Mouse (Mus musculus): ENCODE measurements around the gene Oxct2b. TPM values are rescaled to one million over a fixed set of nuclear protein-coding genes. Genes with fewer than 3 reads are reported as not detected.
"Not testable (repeated sequence)": the region's sequence is repeated elsewhere in the genome, so short reads cannot be mapped to it uniquely, and the experiment has no call there.

Oxct2b gene
- not detected in 2 replicates for total RNA-seq (2015; ENCODE audit: low replicate concordance)
- total RNA-seq (2017; ENCODE audit: low replicate concordance): 1.5 TPM in 1 of 2 replicates, not detected in the other

DNA sequence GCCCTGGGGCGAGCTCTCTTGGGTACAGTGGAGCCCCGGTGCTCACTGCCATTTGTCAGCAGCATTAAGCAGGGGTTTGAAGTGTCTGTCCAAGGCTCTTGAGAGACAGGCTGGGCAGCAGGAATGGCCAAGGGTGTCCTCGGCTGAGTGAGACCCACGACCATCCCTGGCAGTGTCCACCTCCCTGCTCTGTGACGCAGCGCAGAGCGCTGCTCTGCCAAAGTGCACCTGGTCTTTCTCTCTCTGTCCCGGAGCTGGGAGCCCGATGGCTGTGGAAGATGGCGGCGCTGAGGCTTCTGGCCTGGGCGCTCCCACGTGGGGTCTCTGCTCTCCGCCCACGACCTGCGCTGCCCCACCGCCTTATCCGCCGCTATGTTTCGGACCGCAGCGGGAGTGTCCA is at the start of gene Oxct2b:
Gene Oxct2b (plus strand): TSS at position 256 of the 400 bp plus-strand sequence.
- ATAC-seq (replicated peaks; ENCODE audit: low FRiP score, poor library complexity, severe bottlenecking): no peak

DNA sequence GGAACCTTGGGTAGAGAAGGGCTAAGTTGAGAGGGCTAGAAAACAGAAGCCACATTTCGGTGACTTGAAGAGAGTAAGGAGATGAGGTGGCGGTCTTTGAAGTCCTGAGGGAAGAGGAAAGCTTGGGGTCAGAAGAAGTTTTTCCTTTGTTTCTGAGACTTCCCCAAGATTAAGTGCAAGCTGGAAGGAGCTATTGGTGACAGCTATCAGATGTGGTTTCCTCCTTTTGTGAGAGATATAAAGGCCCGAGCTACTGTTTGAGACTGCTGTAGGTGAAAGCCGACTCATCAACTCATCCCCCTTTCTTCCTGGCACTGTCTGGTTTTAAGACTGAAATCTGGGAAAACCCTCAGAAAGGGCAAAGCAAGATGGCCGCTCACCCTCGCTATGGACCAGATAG is 47.4 kb upstream of the Oxct2b start:
- ATAC-seq (replicated peaks; ENCODE audit: low FRiP score, poor library complexity, severe bottlenecking): no peak

DNA sequence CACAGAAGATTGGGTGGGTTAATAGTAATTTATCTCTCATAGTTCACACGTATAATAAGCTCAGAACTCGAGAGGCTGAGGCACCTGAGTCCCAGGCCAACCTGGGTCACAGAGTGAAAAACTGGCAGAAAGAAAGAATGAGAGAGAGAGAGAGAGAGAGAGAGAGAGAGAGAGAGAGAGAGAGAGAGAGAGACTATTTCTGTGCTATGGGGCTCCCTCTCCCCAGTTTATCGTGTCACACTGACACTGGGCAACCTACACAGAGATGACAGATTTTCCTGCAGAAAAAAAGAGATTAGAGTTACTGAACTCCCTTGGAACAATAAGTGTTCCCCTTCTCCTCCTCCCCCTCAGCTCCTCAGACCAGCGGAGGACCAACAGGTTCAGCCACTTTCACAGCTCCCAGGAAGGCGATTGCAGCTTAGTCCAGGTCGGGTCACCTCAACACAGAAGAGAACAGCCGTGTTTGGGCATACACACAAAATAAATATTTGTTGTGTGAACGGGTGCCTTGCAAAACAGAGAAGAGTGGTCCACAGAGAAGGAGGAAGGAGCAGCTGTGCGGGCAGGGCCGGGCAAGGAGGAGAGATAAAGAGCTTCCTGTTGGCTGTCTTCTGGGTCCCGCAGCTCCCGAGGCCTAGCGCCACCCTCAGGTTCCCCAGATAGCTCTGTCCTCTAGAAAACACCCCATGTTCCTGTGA is 44.6 kb upstream of the Oxct2b start:
- ATAC-seq (replicated peaks; ENCODE audit: low FRiP score, poor library complexity, severe bottlenecking): peak; percentile 91

DNA sequence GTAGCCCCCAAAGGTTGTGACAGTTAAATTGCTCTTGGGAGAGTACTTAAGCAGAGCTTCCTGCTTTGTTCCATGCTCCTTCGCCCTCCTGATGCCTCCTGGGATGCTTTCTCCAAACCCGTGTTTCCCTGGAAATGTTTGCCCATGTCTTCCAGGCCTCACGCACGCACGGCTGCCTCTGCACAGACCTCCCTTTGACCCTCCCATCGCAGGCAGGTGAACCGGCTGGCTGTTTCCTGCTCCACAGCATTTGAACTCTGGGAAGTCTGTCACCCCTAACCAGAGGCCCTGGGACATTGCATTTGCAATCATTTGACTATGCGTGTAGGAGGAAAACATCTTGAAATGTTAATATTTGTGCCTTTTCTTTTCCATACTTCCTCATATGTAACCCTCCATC is 39.1 kb upstream of the Oxct2b start:
- no peak for ATAC-seq (replicated peaks; ENCODE audit: low FRiP score, poor library complexity, severe bottlenecking)

DNA sequence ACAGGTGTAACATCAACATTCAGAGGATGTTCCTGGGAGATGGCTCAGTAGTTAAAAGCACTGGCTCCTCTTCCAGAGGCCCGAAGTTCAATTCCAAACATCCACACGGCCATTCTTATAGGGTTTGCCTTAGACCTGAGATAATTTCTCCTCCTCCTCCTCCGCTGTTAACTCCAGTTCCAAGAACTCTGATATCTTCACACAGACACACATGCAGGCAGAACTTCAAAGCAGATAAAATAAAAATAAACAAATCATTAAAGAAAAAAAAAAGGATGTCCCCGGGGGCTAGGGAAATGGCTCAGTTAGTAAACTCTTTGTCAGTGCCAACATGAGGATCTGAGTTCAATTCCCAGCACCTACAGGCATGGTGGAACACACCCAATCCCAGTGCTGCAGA is 37.8 kb upstream of the Oxct2b start:
- peak; percentile 54 for ATAC-seq (replicated peaks; ENCODE audit: low FRiP score, poor library complexity, severe bottlenecking)

DNA sequence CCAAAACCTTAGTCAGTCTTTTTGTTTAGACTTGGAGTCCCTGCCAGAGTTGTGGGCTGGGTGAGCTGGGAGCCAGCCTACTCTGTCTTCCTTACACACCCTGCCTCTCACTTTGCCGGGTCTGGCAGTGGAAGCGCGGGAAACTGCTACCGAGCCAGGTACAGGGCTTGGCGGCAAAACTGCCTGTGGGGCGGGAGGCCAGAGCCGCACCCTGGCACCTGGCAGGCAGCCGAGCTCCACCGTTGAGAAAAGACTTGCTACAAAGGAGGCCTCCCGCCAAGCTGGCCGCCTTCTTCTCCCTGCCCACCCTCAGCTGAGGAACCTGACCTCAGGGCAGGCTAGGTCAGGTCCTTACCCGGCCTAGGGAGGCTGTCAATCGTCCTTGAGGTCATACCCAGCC is 35.3 kb upstream of the Oxct2b start:
- peak; percentile 79 for ATAC-seq (replicated peaks; ENCODE audit: low FRiP score, poor library complexity, severe bottlenecking)

DNA sequence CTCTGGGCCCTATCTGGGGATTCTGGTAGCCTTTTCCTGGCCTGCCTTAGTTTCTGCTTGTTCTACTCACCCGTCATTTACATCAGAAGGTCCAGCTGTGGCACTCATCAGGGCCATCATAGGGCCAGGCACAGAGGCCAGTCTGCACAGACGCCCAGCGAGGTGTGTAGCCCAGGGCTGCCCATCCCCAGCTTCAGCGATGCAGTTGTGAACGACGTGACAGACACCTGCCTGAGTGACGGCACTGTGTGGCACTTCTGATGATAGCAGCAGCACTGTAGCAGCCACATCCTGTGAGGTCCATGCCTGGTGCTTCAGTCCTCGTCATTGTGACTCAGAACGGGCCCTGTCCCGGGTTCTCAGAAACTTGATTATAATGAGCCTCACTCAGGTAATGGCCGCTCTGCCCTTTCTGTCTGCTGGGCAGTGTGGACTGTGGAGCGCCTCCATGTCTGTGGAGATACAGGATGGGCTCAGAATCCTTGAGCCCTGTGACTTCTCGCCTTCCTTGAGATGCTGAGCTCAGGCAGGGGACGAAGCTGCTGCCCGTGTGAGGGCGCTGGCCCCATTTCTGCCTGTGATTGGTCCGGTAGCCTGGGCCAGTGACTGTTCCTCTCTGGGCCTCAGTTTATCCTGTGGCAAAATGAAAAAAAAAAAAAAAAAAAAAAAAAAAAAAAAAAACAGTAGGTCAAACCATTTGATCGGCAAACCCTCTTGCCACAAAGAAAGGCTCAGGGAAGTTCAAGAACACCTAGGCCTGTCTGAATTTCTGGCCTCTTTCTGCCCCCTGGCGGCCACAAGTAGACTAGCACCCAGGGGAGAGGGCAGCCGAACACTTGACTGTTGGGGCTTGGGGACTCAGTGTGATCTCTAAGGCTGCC is 33.5 kb upstream of the Oxct2b start:
- ATAC-seq (replicated peaks; ENCODE audit: low FRiP score, poor library complexity, severe bottlenecking): peak; percentile 69

DNA sequence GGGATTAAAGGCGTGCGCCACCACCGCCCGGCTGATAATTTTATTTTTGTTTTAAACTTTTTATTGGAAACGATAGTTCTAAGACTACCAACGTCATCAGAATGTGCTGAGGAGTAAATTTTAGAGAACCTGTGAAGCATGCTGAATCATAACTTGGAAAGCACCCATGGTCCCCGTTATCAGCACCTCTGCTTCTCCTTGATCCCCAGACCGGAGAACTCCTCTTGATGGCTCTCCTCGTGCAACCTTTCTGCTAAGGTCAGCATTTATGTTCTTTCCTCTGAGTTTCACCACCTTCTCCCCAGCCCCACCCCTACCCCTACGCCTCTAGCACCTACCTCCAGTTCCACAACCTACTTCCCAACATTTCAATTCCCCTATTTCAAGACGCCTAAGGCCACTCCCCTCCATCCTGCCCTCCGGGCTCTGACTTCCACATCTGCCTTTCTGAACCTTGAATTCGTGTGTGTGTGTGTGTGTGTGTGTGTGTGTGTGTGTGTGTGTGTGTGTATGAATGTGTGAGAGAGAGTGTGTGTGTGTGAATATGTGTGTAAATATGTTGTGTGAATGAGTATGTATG is 32.7 kb upstream of the Oxct2b start:
- ATAC-seq (replicated peaks; ENCODE audit: low FRiP score, poor library complexity, severe bottlenecking): no peak

DNA sequence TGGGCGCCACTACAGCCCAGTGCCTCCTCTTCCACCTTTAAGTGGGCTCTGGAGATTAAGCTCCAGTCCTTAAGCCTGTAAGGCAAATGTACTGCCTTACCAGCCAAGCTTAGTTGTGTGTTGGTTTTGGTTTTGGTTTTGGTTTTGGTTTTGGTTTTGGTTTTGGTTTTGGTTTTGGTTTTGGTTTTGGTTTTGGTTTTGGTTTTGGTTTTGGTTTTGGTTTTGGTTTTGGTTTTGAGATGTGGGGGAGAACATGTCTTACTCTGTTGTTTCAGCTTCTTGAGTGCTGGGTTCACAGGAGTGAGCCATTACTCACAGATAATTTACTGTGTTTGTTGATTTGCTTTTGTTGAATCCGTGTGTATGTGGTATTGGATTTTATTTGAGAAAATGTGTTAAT is 30.8 kb upstream of the Oxct2b start:
- no peak for ATAC-seq (replicated peaks; ENCODE audit: low FRiP score, poor library complexity, severe bottlenecking)

DNA sequence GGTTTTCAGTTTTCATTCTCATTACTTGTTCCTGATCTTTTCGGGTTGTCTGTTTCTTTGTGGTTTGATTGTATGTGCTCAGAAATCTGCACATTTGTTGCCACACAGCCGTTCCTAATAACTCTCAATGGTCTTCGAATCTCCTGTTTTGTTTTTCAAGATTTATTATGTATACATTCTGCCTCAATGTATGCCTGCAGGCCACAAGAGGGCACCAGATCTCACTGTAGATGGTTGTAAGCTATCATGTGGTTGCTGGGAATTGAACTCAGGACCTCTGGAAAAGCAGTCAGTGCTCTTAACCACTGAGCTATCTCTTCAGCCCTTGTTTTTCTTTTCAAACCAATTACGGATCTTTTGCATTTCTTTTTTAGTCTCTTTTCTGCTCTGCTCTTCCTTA is 29.7 kb upstream of the Oxct2b start:
- ATAC-seq (replicated peaks; ENCODE audit: low FRiP score, poor library complexity, severe bottlenecking): no peak

DNA sequence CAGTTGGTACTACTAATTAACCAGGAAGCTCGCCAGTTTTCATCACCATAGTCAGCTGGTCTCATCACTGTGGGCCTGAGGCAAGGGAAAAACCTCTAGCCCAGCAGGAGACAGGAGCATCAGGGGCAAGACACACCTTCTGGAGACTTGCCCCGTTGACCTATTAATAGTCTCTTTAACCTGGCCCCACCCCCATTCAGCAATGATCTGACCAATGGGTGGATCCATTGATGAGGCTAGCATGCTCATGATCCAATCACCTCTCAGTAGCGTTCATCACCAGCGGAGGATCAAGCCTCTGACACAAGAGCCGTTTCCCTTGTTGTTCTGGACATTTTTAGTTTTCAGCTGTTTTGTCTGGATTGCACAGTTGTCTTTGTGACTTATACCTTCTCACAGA is 23.4 kb upstream of the Oxct2b start:
- no peak for ATAC-seq (replicated peaks; ENCODE audit: low FRiP score, poor library complexity, severe bottlenecking)

DNA sequence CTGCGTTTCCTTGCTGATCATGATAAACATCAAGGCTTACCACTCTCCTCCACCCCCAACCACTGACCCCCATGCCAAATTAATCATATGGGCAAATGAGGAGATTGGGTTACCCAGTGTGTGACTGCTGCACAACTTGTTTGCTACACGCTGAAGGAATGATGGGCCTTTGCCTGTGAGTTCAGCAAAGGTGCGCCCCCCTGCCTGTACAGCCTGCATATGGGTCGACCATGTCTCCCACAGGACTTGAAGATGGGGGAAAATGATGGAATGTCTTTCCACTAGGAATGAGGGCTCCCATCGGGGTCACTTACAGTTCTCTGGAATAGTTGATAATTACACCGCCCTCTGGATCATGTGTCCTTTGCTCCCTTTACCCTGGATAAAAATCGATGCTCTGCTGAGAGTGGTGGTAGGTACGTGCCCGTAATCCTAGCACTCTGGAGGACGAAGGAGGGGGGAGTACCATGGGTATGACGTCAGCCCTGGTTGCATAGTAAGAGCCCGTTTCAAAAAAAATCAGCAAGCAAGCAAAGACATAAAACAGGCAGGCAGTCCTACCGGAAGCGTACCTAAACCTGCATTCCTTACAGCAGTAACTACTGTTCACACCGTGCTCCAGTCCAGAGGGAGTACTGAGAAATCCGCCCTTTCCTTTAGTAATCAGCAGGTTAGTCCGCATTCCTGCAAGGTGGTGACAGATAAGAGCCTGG is 22.8 kb upstream of the Oxct2b start:
- no peak for ATAC-seq (replicated peaks; ENCODE audit: low FRiP score, poor library complexity, severe bottlenecking)

DNA sequence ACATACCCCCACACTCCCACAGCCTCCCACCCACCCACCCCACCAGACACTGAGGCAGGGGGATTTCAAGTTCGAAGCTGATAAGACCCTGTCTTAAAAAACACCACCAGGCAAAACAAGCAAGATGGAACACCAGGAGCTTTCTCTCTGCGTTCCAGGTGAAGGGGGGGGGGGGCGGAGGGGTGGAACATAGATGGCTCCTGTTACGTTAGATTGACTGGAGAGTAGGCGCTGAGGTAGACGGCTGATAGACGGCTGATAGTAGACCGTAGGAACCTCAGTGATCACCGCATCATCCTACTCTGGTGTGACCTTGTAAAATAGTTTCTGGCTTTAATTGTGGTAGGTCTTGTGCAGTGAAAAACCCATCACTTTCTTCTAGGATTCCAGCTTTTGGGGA is 22.2 kb upstream of the Oxct2b start:
- ATAC-seq (replicated peaks; ENCODE audit: low FRiP score, poor library complexity, severe bottlenecking): no peak

DNA sequence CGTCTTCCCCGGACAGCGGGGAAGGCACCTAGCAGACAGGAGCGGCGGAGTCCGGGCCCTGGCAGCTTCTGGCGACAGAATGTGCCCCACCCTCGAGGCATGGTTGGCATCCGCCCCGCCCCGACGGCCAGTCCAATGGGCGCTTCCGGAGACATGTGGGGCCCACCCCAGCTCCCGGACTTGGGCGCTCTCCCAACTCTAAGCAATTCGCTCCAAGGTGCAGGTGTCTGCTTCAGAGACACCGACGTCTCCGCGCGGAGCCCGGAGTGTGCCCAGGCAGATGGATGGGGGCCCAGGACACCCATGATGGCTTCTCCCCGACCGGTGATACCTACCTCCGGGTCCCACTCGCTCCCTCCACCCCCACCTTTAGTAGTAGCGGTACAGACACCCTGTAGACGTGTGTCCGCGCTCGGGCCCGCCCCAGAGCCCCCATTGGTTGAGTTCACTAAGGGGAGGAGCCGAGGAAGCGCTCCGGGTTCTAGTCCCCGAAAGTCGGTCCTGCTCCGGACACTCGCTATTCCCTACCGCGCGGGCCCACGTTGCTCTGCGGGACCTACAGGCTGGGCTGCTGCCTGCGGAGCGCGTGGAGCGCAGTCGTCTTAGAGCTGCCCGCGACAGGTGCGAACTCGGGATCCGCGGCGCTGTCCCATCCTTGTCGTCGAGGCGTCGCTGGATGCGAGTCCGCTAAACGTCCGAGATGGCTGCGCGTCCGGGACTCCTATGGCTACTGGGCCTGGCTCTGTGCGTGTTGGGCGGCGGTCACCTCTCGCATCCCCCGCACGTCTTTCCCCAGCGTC is 11.2 kb upstream of the Oxct2b start, which contains the start of gene Bmp8b:
Gene Bmp8b (plus strand): TSS at position 515 of the 800 bp plus-strand sequence.
- ATAC-seq (replicated peaks; ENCODE audit: low FRiP score, poor library complexity, severe bottlenecking): no peak; the same call in 1 of the 2 replicates

DNA sequence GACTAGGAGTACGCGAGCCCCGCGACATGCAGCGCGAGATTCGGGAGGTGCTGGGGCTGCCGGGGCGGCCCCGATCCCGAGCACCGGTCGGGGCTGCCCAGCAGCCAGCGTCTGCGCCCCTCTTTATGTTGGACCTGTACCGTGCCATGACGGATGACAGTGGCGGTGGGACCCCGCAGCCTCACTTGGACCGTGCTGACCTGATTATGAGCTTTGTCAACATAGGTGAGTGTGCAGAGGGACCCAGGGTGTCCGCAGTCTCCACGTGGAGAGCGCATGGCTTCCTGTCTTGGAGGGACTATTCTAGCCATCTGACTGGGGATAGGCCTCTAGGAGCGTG is 10.6 kb upstream of the Oxct2b start:
- no peak for ATAC-seq (replicated peaks; ENCODE audit: low FRiP score, poor library complexity, severe bottlenecking)

DNA sequence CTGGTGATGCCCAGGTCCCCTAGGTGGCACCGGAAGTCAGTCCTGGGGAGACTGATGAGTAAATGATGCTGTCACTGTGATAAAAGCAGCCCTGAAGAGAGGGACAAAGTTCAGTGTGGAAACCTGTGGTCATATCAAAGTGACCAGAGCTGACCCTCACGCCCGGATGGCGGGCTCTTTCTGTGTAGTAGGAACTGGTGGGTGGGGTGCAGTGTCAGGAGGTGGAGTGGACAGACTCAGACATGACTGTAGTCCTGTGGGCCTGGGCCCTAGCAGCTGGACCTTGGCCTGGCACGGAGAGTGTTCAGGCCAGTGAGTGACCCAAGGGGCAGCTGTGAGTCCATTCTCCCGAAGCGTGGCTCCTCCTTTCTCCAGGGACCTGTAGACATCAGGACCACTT is 10.1 kb upstream of the Oxct2b start:
- not testable (repeated sequence) for ATAC-seq (replicated peaks; ENCODE audit: low FRiP score, poor library complexity, severe bottlenecking)

DNA sequence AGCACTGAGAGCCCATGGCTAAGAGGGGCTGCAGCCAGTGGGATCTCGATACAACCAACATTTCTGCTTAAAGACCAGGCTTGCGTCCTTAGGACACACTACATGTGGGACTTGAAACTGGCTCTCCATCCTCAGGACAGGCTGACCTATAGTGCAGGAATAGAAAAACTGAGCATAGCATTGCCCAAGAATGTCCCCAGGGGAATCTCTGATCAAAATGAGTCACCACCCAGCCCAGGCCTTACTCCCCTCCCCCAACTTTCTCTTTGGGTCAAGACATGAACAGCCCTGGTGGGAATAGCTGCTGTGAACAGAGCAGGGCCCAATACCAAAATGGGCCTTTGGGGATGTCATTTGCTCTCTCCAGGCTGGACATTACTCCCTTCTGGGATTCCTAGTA is 9.2 kb upstream of the Oxct2b start:
- ATAC-seq (replicated peaks; ENCODE audit: low FRiP score, poor library complexity, severe bottlenecking): no peak

DNA sequence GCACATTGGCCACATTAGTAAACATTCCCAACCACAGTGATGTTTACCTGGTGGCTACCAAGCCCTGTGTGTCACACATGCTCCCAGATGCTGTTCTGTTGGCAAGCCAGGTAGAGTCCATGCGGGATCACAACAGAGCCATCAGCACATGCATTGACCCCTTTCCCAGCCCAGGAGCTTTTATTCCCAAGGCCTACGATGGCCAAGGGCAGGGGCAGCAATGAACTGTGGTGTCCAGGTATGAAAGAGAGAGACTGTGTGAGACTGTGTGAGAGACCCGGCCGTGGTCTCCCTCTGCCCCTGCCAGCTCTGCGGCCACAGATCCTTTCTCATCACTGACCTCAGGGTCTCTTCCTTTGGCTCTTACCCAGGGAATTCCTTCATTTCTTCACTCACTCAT is 8.0 kb upstream of the Oxct2b start:
- no peak for ATAC-seq (replicated peaks; ENCODE audit: low FRiP score, poor library complexity, severe bottlenecking)

DNA sequence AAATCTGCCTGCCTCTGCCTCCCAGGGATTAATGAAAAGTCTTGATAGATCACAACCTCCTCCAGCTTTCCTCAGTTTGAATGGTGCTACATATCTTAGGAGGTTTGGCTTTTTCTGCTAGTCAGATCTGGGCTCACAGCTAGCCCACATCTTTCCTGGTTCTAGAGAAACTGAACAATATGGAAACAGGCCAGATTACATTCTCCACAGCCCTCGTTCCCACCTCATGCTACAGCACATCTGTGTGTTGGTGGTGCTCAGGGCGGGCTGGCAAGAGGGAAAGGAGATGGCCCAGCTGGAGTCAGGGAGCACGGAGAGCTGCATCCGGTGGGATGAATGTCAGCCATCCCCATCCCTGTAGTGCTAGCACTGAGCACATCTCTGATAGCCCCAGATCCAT is 5.3 kb upstream of the Oxct2b start:
- no peak for ATAC-seq (replicated peaks; ENCODE audit: low FRiP score, poor library complexity, severe bottlenecking)

Measured in erythroid progenitor cell, adult 5-6 weeks (primary cell).